Mouse (Mus musculus): ENCODE results near the gene Thap11.

Thap11 gene

DNA sequence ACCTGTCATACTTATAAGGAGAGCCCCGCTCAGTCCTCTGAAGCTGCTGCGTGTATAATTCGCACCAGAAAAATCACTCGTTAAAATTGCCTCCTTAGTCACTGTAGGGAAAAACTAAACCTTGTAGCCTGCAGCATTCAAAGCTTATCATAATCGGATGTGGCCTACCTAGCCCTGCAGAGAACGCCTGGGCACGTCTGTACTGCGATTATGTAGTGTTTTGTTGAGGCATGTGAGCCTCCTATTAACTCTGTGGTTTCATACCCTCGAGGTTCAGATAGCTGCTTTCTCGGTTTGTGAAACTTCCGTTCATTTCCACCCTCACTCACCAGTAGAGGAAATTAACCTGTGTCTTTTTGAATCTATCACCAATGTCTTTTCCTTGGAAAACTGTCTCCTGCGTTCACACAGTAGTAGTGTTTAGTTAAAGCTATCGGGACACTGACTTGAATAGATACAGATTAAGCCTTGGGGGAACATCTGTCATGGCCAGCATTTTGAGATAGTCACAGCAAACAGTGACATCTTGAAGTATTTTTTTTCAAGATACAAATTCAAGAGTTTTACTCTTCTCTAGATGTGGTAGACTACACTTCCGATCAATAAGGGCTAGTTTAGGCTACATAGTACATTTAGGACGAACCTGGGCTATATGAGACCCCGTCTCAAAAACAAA, 46.1 kb downstream of the Thap11 start:
- no peak for DNase-seq (ENCODE audit: low spot score in 2 of 2)
